Mouse (Mus musculus) splenic B cell, adult 2 months (primary cell): ENCODE data around the gene Ube2d3.
A peak's percentile ranks its signal among the peaks of the same experiment; 100 is the strongest.

ENCODE experiments used
- DNase-seq: peaks from one replicate; pipeline ENCODE4 v3.0.0-alpha.2; 2011; ENCODE audit warnings: low read depth, low spot score
- H3K27me3 ChIP-seq: 2 replicates; pipeline ENCODE4 v1.6.1; 2012; ENCODE audit warnings: mild to moderate bottlenecking, low read length, moderate library complexity, mixed read lengths; ENCODE audit not compliant: control insufficient read depth, poor library complexity, insufficient read depth, severe bottlenecking
- H3K36me3 ChIP-seq: 2 replicates; pipeline ENCODE4 v1.6.1; 2012; ENCODE audit warnings: mild to moderate bottlenecking, low read length, moderate library complexity, mixed read lengths; ENCODE audit not compliant: control insufficient read depth, poor library complexity, insufficient read depth, severe bottlenecking

The Ube2d3 gene

DNA sequence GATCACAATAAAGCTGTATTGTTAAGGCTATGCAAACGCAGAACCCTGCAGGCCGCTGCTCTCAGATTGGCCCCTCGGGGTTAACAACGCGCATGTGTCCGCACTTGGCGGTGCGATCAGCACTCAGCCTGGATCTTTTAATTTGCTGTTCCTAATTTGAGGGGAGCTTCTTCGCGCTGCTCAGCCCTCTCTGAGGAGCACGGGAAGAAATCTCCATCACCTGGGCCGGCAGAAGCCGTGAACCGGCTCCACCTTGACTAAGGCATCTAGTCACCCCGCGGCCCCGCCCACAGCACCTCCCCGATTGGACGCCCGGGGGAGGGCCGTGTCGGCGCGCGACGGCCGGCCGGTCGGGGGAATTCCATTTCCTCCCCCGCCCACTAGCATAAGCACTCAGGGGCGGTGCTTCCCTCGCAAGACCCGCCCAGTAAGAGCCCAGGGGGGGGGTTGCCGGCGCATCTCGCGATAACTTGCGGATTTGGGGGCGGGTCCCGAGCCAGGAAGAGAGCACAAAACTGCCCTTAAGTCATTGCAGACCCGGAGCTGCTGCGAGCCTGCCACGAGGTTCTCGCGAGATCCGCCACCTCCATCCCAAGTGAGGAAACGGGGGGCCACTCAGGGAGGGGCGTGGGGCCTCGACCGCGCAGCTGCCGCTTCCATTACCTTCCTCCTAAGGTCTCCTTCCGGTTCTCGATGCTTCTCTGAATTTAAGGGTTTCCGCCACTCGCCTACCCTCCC lies at the start of gene Ube2d3:
Ube2d3 (plus strand) TSS at position 392 of the 738 bp plus-strand sequence.
- Histone ChIP-seq H3K27me3 (no peaks in the 10 kb centered on the region), H3K36me3 (peaks cover 3% of the 10 kb centered on the region; the same call in 1 of the 2 replicates)
- peak; percentile 100 for DNase-seq

DNA sequence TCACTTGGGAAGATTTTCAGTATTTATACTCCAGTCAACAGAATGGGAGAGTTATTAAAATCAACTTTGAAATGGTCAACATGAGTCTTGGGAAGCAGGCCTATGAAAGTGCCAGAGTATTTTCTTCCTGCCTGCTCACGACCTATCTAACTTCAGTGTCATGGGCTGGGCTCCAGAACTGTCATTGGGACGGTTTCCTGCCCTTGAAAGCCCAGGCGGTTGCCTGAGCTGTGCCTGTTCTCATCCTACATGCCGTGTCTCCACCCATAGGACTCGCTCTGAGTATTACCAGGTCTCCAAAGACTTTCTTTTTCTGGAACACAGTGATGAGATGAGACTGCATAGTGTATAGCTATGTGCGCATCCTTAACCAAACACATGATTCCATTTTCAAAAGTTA lies 44.8 kb upstream of the Ube2d3 start:
- Histone ChIP-seq H3K27me3 (no peaks in the 10 kb centered on the region), H3K36me3 (no peaks in the 10 kb centered on the region)
- no peak for DNase-seq

DNA sequence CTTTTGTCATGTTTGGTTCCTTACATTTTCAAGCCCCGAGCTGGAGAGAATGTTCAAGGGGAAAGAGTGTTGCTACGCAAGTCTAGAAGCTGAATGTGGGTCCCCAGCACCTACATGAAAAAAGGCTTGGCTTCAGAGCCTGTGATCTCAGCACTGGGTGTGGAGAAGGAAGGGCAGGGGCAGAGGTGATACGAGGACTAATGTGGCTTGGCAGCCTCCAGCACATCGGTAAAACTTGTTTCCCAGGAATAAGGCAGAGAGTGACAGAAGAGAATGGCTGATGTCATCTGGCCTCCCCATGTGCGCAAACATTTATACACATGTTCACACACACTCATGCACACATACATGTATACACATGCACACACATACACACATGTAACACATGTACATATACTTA lies 42.9 kb upstream of the Ube2d3 start:
- no peaks in the 10 kb centered on the region for H3K27me3 ChIP-seq
- no peak for DNase-seq
- no peaks in the 10 kb centered on the region for H3K36me3 ChIP-seq

DNA sequence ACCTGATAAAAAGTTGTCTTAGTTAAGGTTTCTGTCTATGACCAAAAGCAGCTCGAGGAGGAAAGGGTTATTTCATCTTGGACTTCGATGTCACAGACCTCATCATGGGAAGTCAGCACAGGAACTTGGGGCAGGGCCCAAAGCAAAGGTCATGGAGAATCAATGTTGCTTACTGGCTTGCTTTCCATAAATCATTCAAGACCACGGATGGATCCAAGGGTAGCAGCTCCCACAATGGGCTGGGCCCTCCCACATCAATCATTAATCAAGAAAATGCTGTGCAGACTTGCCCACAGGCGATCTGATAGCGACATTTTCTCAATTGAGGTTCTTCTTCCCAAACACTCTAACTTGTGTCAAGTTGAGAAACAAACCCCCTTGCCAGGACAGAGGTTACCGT lies 41.9 kb upstream of the Ube2d3 start:
- no peaks in the 10 kb centered on the region for H3K27me3 ChIP-seq
- no peaks in the 10 kb centered on the region for H3K36me3 ChIP-seq
- DNase-seq = no peak

DNA sequence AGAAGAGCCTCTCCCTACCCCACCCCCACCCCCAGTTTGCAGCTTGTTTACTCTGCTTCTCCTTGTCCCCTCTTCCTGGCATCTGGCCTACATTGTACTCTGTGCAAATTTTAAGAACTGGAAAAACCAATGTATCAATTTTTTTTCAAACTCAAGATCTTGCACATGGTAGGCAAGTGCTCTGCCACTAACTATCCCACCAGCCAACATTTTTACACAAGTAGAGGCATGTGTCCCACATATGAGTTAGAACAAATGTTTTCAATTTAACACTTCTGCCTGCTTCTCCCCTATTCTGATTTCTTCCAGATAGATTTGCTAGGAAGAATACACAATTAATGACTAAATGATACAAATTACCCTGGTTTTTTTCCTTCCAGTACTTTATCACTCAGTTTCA lies 40.8 kb upstream of the Ube2d3 start:
- H3K36me3 ChIP-seq = no peaks in the 10 kb centered on the region
- DNase-seq = no peak
- no peaks in the 10 kb centered on the region for H3K27me3 ChIP-seq

DNA sequence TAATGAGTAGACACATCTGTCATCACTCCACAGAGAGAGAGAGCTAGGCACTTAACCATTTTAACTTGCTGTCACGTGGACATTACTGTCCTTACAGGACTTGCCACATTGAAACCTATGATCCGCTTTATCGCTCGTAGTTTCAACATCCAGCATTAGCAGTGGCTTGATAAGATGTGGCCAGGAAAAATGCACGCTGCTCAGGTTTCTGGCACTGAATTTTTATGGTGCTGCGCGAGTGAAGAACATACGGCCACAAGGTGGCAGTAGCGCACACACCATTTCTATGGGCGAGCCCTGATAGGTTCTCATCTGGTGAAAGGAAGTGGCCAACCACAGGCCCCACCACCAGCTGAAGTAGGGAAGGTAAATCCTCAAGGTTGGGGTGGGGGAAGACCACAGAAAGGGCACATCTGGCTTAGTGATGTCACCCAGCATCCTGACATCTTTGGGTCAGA lies 35.7 kb upstream of the Ube2d3 start:
- Histone ChIP-seq H3K36me3 (peaks cover under 1% of the 10 kb centered on the region; the same call in 1 of the 2 replicates), H3K27me3 (no peaks in the 10 kb centered on the region)
- peak; percentile 95 for DNase-seq

DNA sequence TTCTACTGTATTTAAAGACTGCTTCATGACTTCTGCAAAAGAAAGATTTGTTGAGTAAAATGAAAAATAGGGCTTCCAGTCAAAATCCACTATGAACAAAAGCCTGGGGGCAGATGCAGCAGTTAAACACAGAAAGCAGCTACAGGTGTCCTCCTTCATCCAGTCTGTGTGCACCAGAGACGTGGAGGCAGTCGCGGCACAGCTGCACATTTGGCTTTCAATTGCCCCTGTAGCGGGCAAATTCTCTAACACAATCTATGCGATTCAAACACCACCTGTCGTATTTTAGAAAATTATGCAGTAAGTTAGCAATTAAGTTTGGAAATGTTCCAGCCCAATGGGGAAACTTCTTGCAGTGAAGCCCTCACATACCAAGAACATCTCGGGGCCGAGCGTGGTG lies 34.7 kb upstream of the Ube2d3 start:
- Histone ChIP-seq H3K36me3 (peaks cover 6% of the 10 kb centered on the region; the same call in 1 of the 2 replicates), H3K27me3 (no peaks in the 10 kb centered on the region)
- DNase-seq = no peak

DNA sequence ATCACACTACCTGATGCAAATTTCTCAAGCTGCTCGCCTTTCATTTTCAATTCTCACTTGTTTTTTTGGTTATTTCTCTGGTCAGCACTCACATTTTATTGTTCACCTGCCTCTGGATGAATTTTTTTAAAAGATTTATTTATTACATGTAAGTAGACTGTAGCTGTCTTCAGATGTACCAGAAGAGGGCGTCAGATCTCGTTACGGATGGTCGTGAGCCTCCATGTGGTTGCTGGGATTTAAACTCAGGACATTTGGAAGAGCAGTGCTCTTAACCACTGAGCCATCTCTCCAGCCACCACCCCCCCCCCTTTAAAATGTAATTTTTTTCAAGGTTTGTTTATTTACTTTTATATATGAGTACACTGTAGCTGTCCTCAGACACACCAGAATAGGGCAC lies 34.1 kb upstream of the Ube2d3 start:
- no peaks in the 10 kb centered on the region for H3K27me3 ChIP-seq

DNA sequence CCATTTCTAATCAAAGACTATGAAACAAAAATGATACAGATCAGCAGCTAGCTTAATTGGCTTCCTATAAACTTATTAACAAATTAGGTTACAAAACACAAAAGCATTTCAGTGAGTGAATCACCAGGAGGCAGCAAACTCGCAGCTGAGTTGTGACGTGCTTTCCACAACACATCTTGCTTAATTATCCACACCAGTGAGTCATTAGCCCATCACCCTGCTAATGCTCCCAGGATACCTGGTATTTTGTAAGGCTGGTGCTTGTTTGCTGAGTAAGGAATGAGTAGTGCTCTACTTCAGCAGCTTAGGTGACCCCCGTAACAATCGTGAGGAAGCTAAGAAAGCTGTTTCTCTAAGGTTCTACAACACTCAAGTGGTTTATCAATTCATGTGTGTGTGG lies 33.4 kb upstream of the Ube2d3 start:
- Histone ChIP-seq H3K36me3 (peaks cover 6% of the 10 kb centered on the region; the same call in 1 of the 2 replicates), H3K27me3 (no peaks in the 10 kb centered on the region)
- no peak for DNase-seq

More for the DNA sequence above, 34.1 kb upstream of the Ube2d3 start:
- DNase-seq = no peak
- H3K36me3 ChIP-seq = peaks cover 6% of the 10 kb centered on the region; the same call in 1 of the 2 replicates

DNA sequence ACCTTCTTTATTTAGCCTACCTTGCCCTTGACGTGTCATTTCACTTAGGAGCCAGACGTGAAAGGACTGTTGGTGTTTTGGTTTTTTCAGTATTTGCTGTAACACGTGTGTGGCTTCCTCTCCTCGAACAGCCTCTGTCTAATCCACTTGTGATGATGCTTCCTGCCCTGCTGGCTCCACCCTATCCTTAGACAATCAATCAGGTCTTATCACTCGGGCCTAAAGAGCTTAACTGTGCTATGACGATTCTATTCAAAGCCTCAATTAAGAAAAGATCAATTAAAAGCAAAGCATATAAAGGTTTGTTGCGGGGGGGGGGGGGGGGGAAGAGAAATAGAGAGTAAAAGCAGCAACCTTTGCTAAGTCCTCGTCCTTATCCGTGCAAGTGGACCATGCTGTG lies 30.6 kb upstream of the Ube2d3 start:
- H3K36me3 ChIP-seq = peaks cover 6% of the 10 kb centered on the region; the same call in 1 of the 2 replicates
- H3K27me3 ChIP-seq = no peaks in the 10 kb centered on the region
- DNase-seq = no peak

DNA sequence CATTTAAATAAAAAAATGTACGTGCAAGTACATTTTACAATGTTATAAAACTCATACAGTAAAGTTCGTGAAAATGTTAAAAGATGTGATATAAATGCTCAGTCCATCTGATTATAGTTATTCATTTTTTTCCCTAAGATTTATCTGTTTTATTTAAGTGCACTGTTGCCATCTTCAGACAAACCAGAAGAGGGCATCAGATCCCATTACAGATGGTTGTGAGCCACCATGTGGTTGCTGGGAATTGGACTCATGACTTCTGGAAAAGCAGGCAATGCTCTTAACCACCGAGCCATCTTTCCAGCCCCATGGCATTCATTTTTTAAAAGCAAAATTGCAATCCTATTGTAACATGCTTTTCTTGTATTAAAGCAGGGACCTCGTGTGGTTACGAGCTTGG lies 28.7 kb upstream of the Ube2d3 start:
- Histone ChIP-seq H3K36me3 (peaks cover 6% of the 10 kb centered on the region; the same call in 1 of the 2 replicates), H3K27me3 (no peaks in the 10 kb centered on the region)
- peak; percentile 11 for DNase-seq

DNA sequence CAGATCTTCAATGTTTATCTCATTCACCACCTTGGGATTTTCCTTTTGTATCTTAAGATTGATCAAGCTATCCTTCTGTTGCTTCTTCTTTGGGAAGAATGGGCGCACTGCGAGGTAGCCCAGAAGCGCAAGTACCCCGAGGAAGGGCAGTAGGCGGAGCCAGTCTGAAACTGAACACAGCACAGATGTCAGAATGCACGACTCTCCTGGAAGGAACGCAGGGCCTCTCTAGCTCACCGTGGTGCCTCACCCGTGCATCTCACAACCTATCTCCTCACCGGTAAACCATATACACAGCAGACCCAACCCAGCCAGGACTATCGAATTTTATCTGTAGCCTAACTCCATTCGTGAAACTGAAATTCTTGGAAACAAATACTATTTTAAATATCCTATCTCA lies 26.9 kb upstream of the Ube2d3 start:
- DNase-seq = no peak
- Histone ChIP-seq H3K36me3 (peaks cover 6% of the 10 kb centered on the region; the same call in 1 of the 2 replicates), H3K27me3 (no peaks in the 10 kb centered on the region)

DNA sequence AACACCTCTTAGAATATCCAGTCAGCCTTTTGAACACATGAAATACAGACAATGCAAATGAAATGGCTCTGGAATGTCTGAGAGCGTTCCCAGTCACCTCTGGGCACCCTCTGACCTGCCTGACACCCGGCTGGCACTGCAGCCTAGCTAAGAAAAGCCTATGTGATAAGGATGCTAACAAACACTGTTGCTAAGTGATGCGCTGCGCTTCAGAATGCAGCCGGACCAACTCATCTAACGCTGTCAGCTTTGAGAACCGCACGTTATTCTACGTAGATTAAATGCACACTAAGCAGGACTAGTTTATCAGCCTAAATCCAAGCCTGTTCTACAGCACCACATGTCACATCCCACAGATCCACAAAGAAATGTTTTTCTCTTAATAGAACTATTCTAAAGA lies 26.1 kb upstream of the Ube2d3 start:
- no peak for DNase-seq
- H3K36me3 ChIP-seq = peaks cover 6% of the 10 kb centered on the region; the same call in 1 of the 2 replicates
- H3K27me3 ChIP-seq = no peaks in the 10 kb centered on the region

DNA sequence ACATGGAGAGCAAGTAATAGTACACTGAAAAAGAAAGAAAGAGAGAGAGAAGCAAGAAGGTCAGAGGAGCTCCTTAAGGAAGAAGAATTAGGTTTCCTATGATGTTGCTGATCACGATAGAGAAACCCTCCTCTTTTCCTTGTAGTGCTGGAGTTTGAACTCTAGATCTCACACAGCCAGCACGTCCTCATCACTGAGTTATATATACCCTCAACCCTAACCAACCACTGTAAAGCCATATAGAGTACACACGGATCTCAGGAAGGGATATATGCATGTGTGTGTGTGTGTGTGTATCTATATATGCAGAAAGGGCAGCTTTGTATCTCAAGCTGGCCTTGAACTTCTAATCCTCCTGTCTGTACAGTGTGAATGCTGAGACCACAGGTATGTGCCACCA lies 20.7 kb upstream of the Ube2d3 start:
- Histone ChIP-seq H3K27me3 (no peaks in the 10 kb centered on the region), H3K36me3 (no peaks in the 10 kb centered on the region)
- no peak for DNase-seq

DNA sequence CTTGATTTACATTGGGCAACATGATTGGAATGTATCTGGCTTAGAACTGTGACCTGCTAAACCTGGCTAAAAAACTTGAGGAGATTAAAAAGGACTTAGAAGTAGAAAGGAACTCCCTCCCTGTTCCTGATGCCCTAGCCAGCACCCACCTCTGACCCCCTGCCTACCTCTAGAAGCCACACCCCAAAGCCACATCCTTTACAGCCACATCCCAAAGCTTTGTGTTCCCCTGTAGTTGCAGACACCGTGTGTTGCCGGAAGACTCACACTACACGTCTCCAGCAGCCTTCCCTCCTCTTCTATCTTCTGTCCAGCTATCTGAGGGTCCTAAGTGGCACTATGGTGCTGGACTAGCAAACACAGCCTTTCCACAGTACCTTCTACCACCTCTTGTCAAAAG lies 20.1 kb upstream of the Ube2d3 start:
- H3K36me3 ChIP-seq = no peaks in the 10 kb centered on the region
- DNase-seq = no peak

More for the DNA sequence above, 20.1 kb upstream of the Ube2d3 start:
- no peaks in the 10 kb centered on the region for H3K27me3 ChIP-seq
